Mouse (Mus musculus): ENCODE results near the gene Smim12.
A peak's percentile ranks its signal among the peaks of the same experiment; 100 is the strongest.

GRCm38 (mm10) chr4:127242696-127243095 lies 888 bp upstream of the Smim12 start:
- TF ChIP-seq EP300 (IDR thresholded peaks at IDR 0.05; ENCODE audit: low read depth in 1 of 2, low read length in 2 of 2) (peak in 1 of 2 experiments; percentile 49; a peak in 3 of 4 replicates), ETS1 (IDR thresholded peaks at IDR 0.05; ENCODE audit: low read depth, low read length) (peak; percentile 53; the same call in 1 of the 2 replicates), SMC3 (IDR thresholded peaks at IDR 0.05; ENCODE audit: low read depth, low read length) (no peak; the same call in 1 of the 2 replicates), CTCF (IDR thresholded peaks at IDR 0.05 in 2 of 3, conservative IDR thresholded peaks at IDR 0.05 in 1 of 3; ENCODE audit: control insufficient read depth in 1 of 3, insufficient read depth in 1 of 3, low read depth in 2 of 3, low read length in 3 of 3, poor library complexity in 1 of 3, severe bottlenecking in 1 of 3) (no peak), ZC3H11A (IDR thresholded peaks at IDR 0.05; ENCODE audit: low read depth, low read length) (no peak), USF1 (IDR thresholded peaks at IDR 0.05; ENCODE audit: low read depth, low read length) (peak; percentile 43; the same call in 1 of the 2 replicates), RAD21 (IDR thresholded peaks at IDR 0.05; ENCODE audit: low read depth, low read length) (no peak), POLR2A (IDR thresholded peaks at IDR 0.05; ENCODE audit: control insufficient read depth in 1 of 2, insufficient read depth in 1 of 2, low read depth in 1 of 2, low read length in 2 of 2, poor library complexity in 1 of 2) (peak in 1 of 2 experiments; percentile 38; a peak in 1 of 4 replicates), ZKSCAN1 (IDR thresholded peaks at IDR 0.05; ENCODE audit: low read depth, low read length) (no peak)
